Mouse (Mus musculus): ENCODE measurements around the gene Grin2d.
A peak's percentile ranks its signal among the peaks of the same experiment; 100 is the strongest.

Gene Grin2d

GRCm38 (mm10) chr7:45801348-45801747 is 76.8 kb downstream of the Grin2d start:
- peak; percentile 85 to 91 for DNase-seq

DNA sequence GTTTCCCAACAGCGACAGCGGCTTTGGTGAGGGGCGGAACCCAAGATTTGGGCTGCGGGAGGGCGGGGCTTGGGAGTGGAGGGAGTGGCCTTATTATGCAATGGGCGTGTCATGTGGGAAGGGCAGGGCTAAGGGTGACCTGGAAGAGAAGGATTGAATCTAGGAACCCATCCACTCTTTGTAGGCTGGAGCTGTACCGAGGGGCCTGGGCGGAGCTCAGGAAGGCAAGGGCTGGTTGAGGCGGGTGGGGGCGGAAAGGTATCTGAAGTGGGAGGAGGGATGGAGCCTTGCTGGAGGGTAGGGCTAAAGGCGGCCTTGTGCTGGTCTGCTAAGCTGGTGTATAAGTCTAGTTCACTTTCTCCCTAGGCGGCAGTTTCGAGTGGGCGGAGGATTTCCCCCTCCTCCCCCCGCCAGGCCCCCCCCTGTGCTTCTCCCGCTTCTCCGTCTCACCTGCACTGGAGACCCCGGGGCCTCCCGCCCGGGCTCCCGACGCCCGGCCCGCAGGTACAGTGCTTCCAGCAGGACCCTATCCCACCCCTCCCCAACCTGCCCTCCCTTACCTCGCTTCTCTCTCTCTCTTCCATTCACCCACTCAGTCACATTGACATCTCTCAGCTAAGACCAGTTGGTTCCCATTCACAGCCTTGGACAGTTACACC is 77.5 kb downstream of the Grin2d start:
- peak; percentile 31 to 50 for DNase-seq

GRCm38 (mm10) chr7:45800001-45800400 is 78.2 kb downstream of the Grin2d start:
- no peak for DNase-seq

DNA sequence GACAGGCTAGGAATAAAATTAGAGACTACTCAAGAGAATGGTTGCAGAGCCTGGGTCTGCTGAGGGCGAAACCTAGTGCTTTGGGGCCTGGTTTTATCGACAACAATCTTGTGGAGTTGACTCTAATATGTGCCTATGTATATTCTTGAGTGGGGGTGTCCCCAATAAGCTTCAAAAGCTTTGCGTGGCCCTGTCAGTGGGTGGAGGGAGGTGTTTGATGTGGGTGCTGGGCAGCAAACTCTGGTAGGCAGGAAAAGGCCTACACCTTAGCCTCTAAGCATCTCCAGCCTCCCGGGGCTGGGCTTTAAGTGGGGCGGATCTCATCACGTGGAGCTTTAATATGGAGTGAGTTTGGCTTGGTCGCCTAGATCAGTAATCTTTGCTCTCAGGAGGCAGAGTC is 79.2 kb downstream of the Grin2d start:
- no peak for DNase-seq

DNA sequence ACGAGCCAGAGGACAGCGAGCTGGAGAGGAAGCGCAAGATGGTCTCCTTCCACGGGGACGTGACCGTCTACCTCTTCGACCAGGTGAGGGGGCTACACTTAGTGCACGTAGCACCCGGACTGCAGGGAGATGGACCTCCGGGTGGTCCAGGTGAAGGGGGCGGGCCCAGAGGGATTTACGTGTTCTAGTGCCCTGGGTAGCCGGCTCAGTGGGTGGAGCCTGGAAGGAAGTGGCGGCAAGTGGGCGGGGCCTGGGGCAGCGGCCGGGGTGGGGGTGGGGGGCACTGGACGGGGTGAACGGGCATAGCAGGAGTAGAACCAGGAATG is 79.7 kb downstream of the Grin2d start:
- peak in 1 of 2 experiments; percentile 33 for DNase-seq

GRCm38 (mm10) chr7:45797661-45798510 is 80.3 kb downstream of the Grin2d start:
- no peak for DNase-seq

DNA sequence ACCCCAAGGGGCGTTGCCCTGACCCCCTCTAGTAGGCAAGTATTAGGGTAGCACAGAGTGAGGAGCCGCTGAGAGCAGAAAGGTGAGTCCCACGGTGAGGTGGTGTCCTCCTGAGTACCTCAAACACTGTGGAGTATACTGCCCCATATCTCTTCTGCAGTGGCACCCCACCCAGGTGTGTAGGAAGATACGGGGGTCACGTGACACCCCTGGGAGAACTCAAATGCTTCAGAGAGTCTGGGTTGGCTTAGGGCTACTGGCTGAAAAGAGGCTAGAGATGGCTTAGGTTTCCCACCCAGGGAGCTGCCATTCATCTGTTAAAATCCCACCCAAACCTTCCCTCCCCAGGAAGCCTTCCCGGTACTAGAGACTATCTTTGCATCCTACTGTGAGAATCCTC is 81.2 kb downstream of the Grin2d start:
- no peak for DNase-seq

DNA sequence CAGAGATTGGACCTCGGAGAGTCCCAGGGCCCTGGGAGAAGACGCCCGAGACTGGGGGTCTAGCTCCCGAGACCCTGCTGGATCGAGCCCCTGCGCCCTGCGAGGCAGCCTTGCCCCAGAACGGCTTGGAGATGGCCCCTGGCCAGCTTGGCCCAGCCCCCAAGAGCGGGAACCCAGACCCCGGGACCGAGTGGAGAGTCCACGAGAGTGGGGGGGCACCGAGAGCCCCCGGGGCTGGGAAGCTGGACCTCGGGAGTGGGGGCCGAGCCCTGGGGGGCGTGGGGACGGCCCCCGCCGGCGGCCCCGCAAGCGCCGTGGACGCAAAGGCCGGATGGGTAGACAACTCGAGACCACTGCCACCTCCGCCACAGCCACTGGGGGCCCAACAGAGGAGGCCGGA is 83.2 kb downstream of the Grin2d start:
- DNase-seq, result no peak

DNA sequence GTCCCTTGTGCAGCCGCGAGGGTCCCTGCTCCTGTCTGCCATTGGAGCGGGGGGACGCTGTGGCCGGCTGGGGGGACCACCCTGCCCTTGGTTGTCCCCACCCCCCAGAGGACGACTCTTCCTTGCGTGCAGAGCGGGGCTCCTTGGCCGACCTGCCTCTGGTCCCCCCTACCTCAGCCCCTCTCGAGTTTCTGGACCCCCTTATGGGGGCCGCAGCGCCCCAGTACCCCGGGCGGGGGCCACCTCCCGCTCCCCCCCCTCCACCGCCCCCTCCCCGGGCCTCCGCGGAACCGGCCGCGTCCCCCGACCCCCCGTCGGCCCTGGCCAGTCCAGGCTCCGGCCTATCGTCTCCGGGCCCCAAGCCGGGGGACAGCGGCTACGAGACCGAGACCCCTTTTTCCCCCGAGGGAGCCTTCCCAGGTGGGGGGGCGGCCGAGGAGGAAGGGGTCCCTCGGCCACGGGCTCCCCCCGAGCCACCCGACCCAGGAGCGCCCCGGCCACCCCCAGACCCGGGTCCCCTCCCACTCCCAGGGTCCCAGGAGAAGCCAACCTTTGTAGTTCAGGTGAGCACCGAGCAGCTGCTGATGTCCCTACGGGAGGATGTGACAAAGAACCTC is 84.1 kb downstream of the Grin2d start:
- no peak for DNase-seq

- no peak for DNase-seq
These were observed 84.9 kb downstream of the Grin2d start for GRCm38 (mm10) chr7:45793240-45793639.

DNA sequence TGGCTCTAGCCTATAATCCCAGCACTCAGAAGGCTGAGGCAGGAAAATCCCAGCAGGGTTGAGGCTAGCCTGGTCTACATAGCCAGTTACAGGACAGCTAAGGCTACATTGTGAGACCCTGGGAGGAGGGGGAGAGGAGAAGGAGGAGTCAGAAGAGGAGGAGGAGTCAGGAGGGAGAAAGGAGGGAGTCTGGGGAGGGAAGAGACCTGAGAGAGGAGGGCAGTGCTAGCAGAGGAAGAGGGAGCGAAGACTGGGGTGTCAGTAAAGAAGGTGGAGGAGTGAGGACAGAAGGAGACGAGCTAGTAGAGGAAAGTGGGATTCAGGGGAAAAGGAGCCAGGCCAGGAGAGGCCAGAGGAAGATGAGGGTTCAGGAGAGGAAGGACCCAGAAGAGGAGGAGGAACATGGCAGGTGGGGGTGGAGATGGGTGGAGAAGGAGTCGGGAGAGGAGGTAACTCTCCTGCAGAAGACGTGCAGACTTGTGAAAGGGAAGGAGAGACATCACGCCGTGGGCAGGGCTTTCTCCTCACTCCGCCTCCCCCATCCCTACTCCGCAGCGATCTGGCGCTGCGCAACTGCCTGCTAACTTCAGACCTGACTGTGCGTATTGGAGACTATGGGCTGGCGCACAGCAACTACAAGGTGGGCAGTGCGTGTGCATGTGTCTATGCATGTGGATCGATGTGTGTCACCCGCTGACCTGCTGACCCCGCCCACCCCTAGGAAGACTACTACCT is 86.3 kb downstream of the Grin2d start:
- DNase-seq, result no peak

DNA sequence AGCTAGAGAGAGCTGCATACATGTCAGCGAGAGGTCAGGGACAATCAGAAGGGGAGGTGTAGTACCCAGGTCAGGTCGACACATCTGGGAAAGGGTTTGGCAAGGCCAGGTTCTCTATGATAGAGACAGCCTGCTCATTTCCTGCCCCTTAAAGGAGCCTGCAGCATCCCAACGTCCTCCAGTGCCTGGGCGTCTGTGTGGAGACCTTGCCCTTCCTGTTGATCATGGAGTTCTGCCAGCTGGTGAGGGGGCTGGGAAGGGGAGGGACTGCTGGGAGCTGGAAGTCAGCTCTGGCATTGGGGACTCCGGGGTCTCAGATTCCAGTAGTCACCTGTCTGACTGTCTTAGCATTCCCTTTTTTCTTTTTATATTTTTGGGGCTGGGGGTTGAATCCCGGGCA is 87.5 kb downstream of the Grin2d start:
- no peak for DNase-seq

- DNase-seq, result no peak
These were observed 90.5 kb downstream of the Grin2d start for GRCm38 (mm10) chr7:45787642-45788041.

- no peak for DNase-seq
These were observed 91.3 kb downstream of the Grin2d start for GRCm38 (mm10) chr7:45786661-45787413.

GRCm38 (mm10) chr7:45786136-45786578 is 92.0 kb downstream of the Grin2d start:
- no peak for DNase-seq

DNA sequence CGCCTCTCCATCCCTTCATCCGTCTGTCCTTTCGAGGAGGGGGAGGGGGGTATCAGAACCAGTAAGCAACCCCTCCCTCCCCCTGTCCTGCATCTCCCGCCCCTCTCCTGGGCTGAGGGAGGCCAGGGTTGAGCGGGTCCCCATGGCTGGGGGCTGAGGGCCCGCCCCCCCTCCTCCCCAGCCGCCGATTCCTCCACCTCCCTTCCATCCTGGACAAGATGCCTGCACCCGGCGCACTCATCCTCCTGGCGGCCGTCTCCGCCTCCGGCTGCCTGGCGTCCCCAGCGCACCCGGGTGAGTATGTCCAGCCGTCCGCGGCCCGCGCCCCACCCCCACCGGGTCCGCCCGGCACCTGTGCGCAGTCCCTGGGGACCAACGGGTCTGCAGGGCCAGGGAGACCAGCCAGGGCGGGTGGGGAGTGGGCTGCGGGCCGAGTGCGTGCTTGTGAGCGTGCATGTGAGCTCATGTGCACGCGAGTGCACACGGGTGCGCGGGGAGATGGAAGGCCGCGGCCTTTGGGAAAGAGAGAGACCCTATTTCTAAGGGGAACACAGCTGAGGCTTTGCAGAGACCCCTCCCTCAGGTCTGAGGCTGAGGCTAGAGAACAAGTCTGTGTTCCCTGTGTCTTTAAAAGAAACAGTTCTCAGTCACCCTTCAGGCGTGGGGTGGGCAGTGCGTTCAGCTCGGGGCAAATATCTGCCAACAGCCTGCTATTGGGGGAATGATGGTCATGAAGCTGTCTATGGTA is 92.6 kb downstream of the Grin2d start:
- DNase-seq, result no peak

GRCm38 (mm10) chr7:45784524-45785372 is 93.4 kb downstream of the Grin2d start, which contains the start of gene Sult2b1:
TSS of gene Sult2b1 (minus strand) at chr7:45784669.
- no peak for DNase-seq

GRCm38 (mm10) chr7:45783511-45784091 is 94.6 kb downstream of the Grin2d start, which contains the start of gene Lmtk3:
TSS of gene Lmtk3 (plus strand) at chr7:45783738.
- DNase-seq, result peak; percentile 52 to 55

DNA sequence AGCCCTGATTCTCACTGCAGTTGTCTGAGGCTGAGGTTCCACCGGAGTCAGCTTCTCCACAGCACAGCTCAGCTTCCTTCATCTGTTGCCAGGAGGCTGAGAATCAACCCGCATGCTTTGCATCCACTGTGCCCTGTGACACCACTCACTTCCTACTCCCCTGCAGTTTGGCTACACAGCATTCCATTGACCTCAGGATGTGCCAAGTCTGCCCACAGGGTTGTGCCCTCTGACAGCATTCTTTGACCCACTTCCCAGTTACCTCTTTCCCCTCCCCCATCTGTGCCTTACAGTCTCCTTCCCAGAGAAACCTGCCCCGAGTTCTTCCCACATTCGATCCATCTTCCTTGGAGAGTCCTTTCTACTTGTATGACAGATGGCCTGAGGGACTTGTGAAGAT is 95.9 kb downstream of the Grin2d start:
- DNase-seq, result no peak

Measured in thymus, postnatal 36 days (tissue).